In the genomic region with DNA sequence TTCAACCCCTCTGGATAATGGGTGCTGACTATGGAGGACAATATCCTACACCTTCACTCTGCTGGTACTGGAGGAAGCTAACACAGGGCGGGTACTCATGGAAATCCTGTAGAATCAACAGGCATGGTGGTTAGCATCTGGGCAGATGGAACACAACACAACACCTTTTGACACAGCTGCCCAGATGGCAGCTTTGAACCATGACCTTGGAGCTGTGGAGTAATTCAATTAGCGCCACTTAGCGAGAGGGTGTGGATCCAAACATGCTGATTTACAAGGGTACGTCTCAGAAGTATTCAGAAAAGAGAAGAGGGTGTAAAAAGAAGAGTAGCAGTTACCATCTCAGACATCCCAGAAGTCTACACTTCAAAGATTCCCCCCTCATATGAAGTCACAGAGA, we compare ENCODE assay signal across 20 mouse cellular contexts. TPM values are rescaled to one million over a fixed set of nuclear protein-coding genes. Genes with fewer than 3 reads are reported as not detected.
DNase-seq lines count a peak whose midpoint lies in the region; ATAC-seq and TF ChIP-seq lines count a peak whose summit lies in the region.
"Had no signal": no experiment of that assay in that cellular context is flagged by ENCODE, and none has a peak within 500 bp of the region (broad histone marks: within the 10 kb centered on the region; RNA-seq: fewer than 3 reads in every experiment).

No protein-coding gene starts in this region.

- no peak for ATAC-seq in liver, postnatal 0 days
- ATAC-seq in intestine, postnatal 0 days = no peak
- ATAC-seq: forebrain, embryonic 16.5 days had no signal

- H3K36me3 ChIP-seq in kidney, adult 2 months (ENCODE audit: control insufficient read depth, insufficient read depth, low read length) = no peaks in the 10 kb centered on the region
- H3K36me3 ChIP-seq in liver, postnatal 0 days (replicated peaks; ENCODE audit: insufficient read depth, low read length) = no peaks in the 10 kb centered on the region
- no peaks in the 10 kb centered on the region for H3K36me3 ChIP-seq in intestine, postnatal 0 days (ENCODE audit: control insufficient read depth, insufficient read depth)
- H3K36me3 ChIP-seq: embryonic facial prominence, embryonic 13.5 days; forebrain, embryonic 12.5 days; heart, embryonic 10.5 days; heart, embryonic 15.5 days had no signal

- H3K4me1 ChIP-seq in kidney, adult 2 months (ENCODE audit: control insufficient read depth, insufficient read depth, low read length) = peaks cover 29% of the 10 kb centered on the region
- peaks cover 71% of the 10 kb centered on the region for H3K4me1 ChIP-seq in liver, postnatal 0 days (ENCODE audit: insufficient read depth)
- H3K4me1 ChIP-seq in intestine, postnatal 0 days (replicated peaks; ENCODE audit: control insufficient read depth, insufficient read depth, low read length) = peaks cover 4% of the 10 kb centered on the region; the same call in 1 of the 2 replicates
- H3K4me1 ChIP-seq: embryonic facial prominence, embryonic 13.5 days; forebrain, embryonic 12.5 days had no signal

- no peak for DNase-seq in kidney, adult 2 months
- DNase-seq in kidney, adult 18-20 months = no peak
- DNase-seq in ES-CJ7 (ENCODE audit: low read depth, low spot score) (peak; percentile 52), ZHBTc4 (ENCODE audit: low read depth, low spot score) (peak; percentile 65)
- DNase-seq in liver, postnatal 0 days = no peak
- DNase-seq in adrenal gland, postnatal 36 days = no peak
- DNase-seq: adrenal gland, postnatal 10 days; cerebellum, adult 11-12 months; cerebellum, adult 9-10 months; cerebellum, postnatal 25 days; gastrocnemius, postnatal 10 days; heart, adult 18-20 months; heart, postnatal 14 days had no signal

- TF ChIP-seq CTCF in kidney, adult 2 months (conservative IDR thresholded peaks at IDR 0.05; ENCODE audit: insufficient read depth, insufficient read length, low read depth, low read length) = no peak
- TF ChIP-seq CTCF in liver, postnatal 0 days (IDR thresholded peaks at IDR 0.05; ENCODE audit: low read depth) = no peak
- TF ChIP-seq CTCF in intestine, postnatal 0 days (IDR thresholded peaks at IDR 0.05; ENCODE audit: low read depth) = no peak

- 67% methylated on average over 4 of the region's 4 CpGs for WGBS in kidney, adult 2 months
- 84% methylated on average over 4 of the region's 4 CpGs for WGBS in liver, postnatal 0 days (ENCODE audit: insufficient replicate concordance)
- WGBS in intestine, postnatal 0 days = 61% methylated on average over 4 of the region's 4 CpGs

- no peaks in the 10 kb centered on the region for H3K9me3 ChIP-seq in liver, postnatal 0 days (ENCODE audit: low read length)
- no peaks in the 10 kb centered on the region for H3K9me3 ChIP-seq in intestine, postnatal 0 days (ENCODE audit: control insufficient read depth)
- H3K9me3 ChIP-seq: embryonic facial prominence, embryonic 13.5 days; forebrain, embryonic 12.5 days; heart, embryonic 10.5 days; heart, embryonic 15.5 days had no signal

- TF ChIP-seq EP300 in liver, postnatal 0 days (IDR thresholded peaks at IDR 0.05; ENCODE audit: low read depth) = no peak

- H3K27ac ChIP-seq in kidney, adult 2 months (ENCODE audit: insufficient read depth, low read depth, low read length) = peak overlapping the region; percentile 49; the same call in 1 of the 2 replicates
- peak overlapping the region; percentile 56; the same call in 1 of the 2 replicates for H3K27ac ChIP-seq in liver, postnatal 0 days (ENCODE audit: low read depth)
- H3K27ac ChIP-seq in intestine, postnatal 0 days (ENCODE audit: low read depth, low read length) = no peak overlapping the region
- H3K27ac ChIP-seq: embryonic facial prominence, embryonic 13.5 days; forebrain, embryonic 12.5 days; heart, embryonic 10.5 days; heart, embryonic 15.5 days; hindbrain, embryonic 14.5 days had no signal

- H3K9ac ChIP-seq in liver, postnatal 0 days (replicated peaks) = no peak overlapping the region
- H3K9ac ChIP-seq in intestine, postnatal 0 days (ENCODE audit: low read depth, low read length) = no peak overlapping the region
- H3K9ac ChIP-seq: embryonic facial prominence, embryonic 13.5 days; forebrain, embryonic 12.5 days; heart, embryonic 15.5 days; hindbrain, embryonic 14.5 days had no signal

- H3K27me3 ChIP-seq in kidney, adult 2 months (replicated peaks; ENCODE audit: control insufficient read depth, insufficient read depth, low read length) = no peaks in the 10 kb centered on the region
- H3K27me3 ChIP-seq in liver, postnatal 0 days (ENCODE audit: insufficient read depth, low read length) = no peaks in the 10 kb centered on the region
- H3K27me3 ChIP-seq in intestine, postnatal 0 days (replicated peaks; ENCODE audit: control insufficient read depth, insufficient read depth, low read length) = no peaks in the 10 kb centered on the region
- H3K27me3 ChIP-seq: embryonic facial prominence, embryonic 13.5 days; forebrain, embryonic 12.5 days; heart, embryonic 15.5 days had no signal

- no peak overlapping the region for H3K4me2 ChIP-seq in liver, postnatal 0 days (ENCODE audit: low read depth, low read length)
- no peak overlapping the region for H3K4me2 ChIP-seq in intestine, postnatal 0 days (replicated peaks; ENCODE audit: low read depth)
- H3K4me2 ChIP-seq: embryonic facial prominence, embryonic 13.5 days; forebrain, embryonic 12.5 days; heart, embryonic 15.5 days; hindbrain, embryonic 14.5 days had no signal

- TF ChIP-seq POLR2A in kidney, adult 2 months (IDR thresholded peaks at IDR 0.05; ENCODE audit: low read depth, low read length) = no peak

- H3K4me3 ChIP-seq in kidney, adult 2 months (ENCODE audit: insufficient read depth, low read depth, low read length) = no peak overlapping the region
- H3K4me3 ChIP-seq in liver, postnatal 0 days (ENCODE audit: low read depth, low read length) = no peak overlapping the region
- no peak overlapping the region for H3K4me3 ChIP-seq in intestine, postnatal 0 days (ENCODE audit: low read depth, low read length)
- H3K4me3 ChIP-seq: embryonic facial prominence, embryonic 13.5 days; forebrain, embryonic 12.5 days; heart, embryonic 10.5 days; heart, embryonic 15.5 days had no signal

RNA-seq across cellular contexts. Expression of gene Ptprj, which starts 25.6 kb away (rescaled TPM):
- polyA plus RNA-seq in kidney, adult 2 months (2012; rRNA removed) = 18.9 and 23.2 TPM in 2 replicates
- polyA plus RNA-seq in liver, postnatal 0 days (2015; fragmentation: Nextera tagmentation; extraction: Ambion mirVana) = 2.7 and 2.8 TPM in 2 replicates
- total RNA-seq in adrenal gland, postnatal 36 days (2021) = 10 to 100 TPM; 16.4 to 22.0 TPM
- 3.5 and 4.0 TPM in 2 replicates for polyA plus RNA-seq in intestine, postnatal 0 days (2015; fragmentation: Nextera tagmentation; extraction: Ambion mirVana)

Comparison
In these comparisons a context has a peak if more than half of its experiments do, and no peak if none do; other contexts are left out.
1. DNase-seq: peak in ES-CJ7 (single experiment) and ZHBTc4 (single experiment); none in kidney, adult 2 months (single experiment), kidney, adult 18-20 months (single experiment), liver, postnatal 0 days (single experiment) and adrenal gland, postnatal 36 days (0 of 2).